Mouse (Mus musculus): ENCODE results near the gene Btnl4.

GRCm38 (mm10) chr17:34437120-34437519 lies 40.0 kb downstream of the Btnl4 start:
- TF ChIP-seq POLR2A (IDR thresholded peaks at IDR 0.05; ENCODE audit: borderline replicate concordance, insufficient read depth, low read length) = no peak
- TF ChIP-seq CTCF (IDR thresholded peaks at IDR 0.05; ENCODE audit: borderline replicate concordance, insufficient read depth, low read depth, low read length) = no peak

Measured in cerebellum, adult 2 months (tissue).